Mouse (Mus musculus): ENCODE data around the gene Clps.

Gene Clps

GRCm38 (mm10) chr17:28553040-28553793, 7.3 kb downstream of the Clps start:
- DNase-seq = peak; percentile 58

GRCm38 (mm10) chr17:28549111-28549510, 11.5 kb downstream of the Clps start, which contains the start of gene Clpsl2:
Gene Clpsl2, plus strand, starts transcription at chr17:28549411.
- DNase-seq = no peak

DNA sequence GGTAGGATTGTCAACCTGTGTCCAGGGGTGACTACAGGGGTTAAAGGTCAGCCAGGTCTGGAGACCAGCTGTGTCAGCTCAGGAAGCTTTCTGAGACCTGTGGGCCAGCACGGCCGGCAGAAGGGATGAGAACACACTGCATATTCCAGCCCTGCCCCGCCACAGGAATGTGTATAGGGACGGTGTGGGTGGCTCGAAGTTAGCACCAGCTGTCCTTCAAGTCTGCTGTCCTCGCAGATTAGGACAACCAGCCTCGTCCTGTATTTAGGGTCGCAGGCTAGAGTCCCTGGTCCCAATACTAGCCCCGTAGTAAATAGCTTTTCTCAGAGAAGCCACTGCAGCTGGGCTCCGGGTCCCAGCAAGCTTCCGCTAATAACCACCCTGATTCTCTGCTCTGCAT, 12.0 kb downstream of the Clps start:
- no peak for DNase-seq

DNA sequence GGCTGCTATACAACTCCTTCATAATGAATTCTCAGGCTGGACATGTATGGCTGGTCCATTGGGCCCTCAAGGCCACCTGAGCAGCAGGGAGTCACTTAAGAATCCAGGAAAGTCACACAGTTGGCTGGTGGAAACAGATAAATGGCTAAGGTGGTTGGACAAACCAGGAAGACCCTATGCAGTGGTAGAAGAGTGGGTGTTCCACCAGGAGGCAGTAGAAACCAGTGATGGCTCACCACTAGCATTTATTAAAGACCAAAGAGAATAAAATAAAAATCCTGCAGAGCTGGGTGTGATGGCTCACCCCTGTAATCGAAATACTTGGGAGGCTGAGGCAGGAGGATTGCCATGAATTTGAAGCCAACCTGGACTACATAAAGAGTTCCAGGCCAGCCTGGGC, 13.6 kb downstream of the Clps start:
- no peak for DNase-seq

- no peak for DNase-seq
These were observed 22.7 kb downstream of the Clps start for GRCm38 (mm10) chr17:28537881-28538280.

- no peak for DNase-seq
These were observed 27.2 kb downstream of the Clps start for GRCm38 (mm10) chr17:28533327-28533726.

- DNase-seq = no peak
These were observed 28.0 kb downstream of the Clps start for GRCm38 (mm10) chr17:28532557-28532956.

DNA sequence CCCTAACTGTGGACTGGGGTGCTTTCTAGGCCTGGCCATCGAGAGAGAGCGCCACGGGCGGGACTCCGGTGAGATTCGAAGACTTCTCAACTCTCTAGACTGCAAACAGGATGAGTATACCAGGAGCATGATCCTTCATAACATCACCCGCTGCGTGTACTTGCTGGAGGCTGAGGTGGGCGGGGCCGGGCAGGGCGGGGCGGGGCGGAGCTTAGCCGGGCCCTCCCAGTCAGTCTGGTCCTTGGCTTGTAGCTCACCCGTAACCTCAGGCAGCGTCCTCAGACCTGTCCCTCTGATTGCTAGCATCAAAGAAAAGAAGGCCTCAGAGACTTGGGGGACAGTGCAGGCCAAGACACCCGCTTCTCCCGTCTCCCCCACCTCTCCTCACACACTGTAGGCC, 28.6 kb downstream of the Clps start:
- peak; percentile 63 for DNase-seq

DNA sequence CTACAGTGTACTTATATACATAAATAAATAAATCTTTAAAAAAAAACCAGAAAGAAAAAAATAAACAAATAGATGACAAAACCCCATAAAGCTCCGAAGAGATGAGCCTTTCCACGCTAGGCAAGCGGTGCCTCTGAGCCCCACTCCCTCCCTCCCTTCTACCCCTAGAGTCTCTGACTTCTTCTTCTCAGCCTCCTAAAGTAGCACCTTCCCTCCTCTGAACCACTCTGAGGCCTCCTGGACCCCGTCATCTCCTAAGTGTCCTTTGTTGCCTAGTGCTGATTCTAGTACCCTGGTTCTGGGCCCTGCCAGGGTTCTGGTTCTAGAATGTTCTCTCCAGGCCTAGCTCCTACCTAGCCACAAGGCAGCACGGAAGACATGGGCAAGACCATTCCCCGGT, 30.1 kb downstream of the Clps start, which contains the start of gene Armc12:
Gene Armc12, plus strand, starts transcription at position 301 of the 400 bp plus-strand sequence.
- DNase-seq = no peak

- no peak for DNase-seq
These were observed 31.4 kb downstream of the Clps start for GRCm38 (mm10) chr17:28529116-28529515.

- peak; percentile 77 for DNase-seq
These were observed 32.6 kb downstream of the Clps start for GRCm38 (mm10) chr17:28528043-28528351.

- DNase-seq = no peak
These were observed 33.2 kb downstream of the Clps start for GRCm38 (mm10) chr17:28527184-28528042.

- DNase-seq = no peak
These were observed 35.6 kb downstream of the Clps start for GRCm38 (mm10) chr17:28524831-28525430.

DNA sequence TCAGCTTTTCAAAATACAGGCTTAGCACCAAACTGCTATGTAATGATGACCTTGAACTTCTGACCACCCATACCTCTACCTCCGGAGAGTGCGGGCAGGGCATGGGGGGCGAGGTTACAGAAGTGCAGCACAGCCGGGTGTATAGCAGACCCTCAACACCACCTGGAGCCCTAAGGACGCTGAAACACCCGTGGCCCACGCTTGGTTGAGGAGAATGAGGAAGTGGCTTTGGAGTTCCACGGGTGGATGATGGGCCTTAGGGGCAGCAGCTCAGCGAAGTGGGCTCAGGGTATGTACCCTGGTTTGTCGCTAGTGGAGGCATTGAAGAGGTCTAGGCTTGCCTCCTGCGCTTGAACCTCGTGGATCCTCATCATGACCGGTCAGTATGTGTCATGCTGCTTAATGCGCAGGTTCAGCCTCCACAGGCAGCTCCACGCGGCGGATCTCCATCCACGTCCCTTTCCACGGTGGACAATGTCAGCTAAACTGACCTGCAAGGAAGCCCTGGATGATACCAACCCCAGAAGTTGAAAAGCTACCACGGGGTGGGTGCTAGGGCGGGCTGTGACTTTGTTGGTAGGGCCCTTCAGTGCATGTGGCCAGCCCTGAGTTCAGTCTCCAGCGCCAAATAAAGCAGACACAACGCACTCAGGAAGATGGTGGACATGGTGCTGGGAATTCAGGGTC, 36.4 kb downstream of the Clps start:
- no peak for DNase-seq

DNA sequence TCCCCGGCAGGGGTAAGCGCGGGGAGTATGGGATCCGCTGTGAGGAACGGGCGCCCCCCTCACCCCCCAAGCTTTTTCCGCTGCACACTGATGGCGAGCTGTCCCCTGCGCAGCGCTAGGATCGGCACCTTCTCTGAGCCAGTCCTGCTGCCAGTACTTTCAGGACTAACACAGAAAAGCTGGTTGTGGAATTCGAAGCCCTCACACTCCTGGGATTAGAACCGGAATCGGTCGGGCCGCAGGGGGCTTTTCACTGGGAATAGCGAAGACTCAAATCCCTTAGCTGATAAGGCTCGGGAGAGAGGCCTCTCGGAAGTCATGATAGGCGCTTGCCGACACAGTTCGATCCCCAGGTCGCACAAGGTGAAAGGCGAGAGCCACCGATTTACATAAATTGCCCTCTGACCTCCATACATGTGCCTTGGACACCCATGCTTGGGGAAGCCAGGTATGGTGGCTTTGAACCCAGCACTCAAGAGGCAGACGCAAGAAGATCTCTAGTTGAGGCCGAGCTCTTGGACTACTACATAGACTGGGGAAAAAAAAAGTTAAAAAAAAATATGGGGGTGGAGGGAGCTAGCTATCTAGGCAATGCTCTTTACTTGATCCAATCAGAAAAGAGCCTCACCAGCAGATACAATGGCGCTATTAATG, 37.1 kb downstream of the Clps start:
- DNase-seq = no peak

- DNase-seq = peak; percentile 81
These were observed 37.8 kb downstream of the Clps start for GRCm38 (mm10) chr17:28522623-28523354.

DNA sequence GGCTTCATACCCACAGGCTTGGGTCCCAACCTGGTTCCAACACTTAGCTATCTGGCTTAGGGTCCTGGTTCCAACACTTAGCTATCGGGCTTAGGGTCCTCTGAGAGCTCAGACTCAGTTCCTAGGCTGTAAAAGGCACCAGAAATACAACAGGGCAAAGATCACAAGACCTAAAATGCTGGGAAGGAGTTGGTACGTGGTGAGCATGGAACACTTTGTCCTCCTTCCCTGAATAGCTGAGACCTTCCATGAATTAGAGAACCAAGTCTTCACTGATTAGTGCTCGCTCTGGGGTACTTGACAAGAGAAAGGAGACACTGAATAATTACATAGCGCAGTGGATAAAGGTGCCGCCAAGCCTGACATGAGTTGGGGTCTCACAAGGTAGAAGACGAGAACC, 38.6 kb downstream of the Clps start:
- no peak for DNase-seq

GRCm38 (mm10) chr17:28521071-28521726, 39.4 kb downstream of the Clps start:
- no peak for DNase-seq

GRCm38 (mm10) chr17:28520561-28520960, 40.0 kb downstream of the Clps start:
- no peak for DNase-seq

- DNase-seq = no peak
These were observed 40.7 kb downstream of the Clps start for GRCm38 (mm10) chr17:28519827-28520226.

- DNase-seq = no peak
These were observed 41.9 kb downstream of the Clps start for GRCm38 (mm10) chr17:28518615-28519071.

Measured in liver (tissue).